Mouse (Mus musculus) spleen, adult 2 months (tissue): ENCODE measurements around the gene Abcb8.

Experiments used
- CTCF ChIP-seq: fragments of 200-500 bp; IDR thresholded peaks from 2 replicates; pipeline ENCODE4 v1.5.1; 2011; ENCODE audit warnings: mild to moderate bottlenecking, inconsistent platforms; ENCODE audit not compliant: insufficient read depth, insufficient read length, insufficient replicate concordance; ENCODE audit errors: extremely low read depth
- POLR2A ChIP-seq: fragments of 200-500 bp; IDR thresholded peaks from 2 replicates; pipeline ENCODE4 v1.6.1; 2011; ENCODE audit warnings: low read depth, low read length, inconsistent platforms

- TF ChIP-seq CTCF, result no peak
- no peak for TF ChIP-seq POLR2A
These were observed 40.1 kb upstream of the Abcb8 start for GRCm38 (mm10) chr5:24353327-24353726.
